Mouse (Mus musculus) right cerebral cortex, postnatal 4 days (tissue): ENCODE measurements at regions not wholly inside any gene's neighbourhood (a gene's known extent, or its start where the extent isn't known, plus 50 kb on each side); places are given as distances from the start of the nearest gene placed in this dataset.

Experiments
- DNase-seq: peaks from one replicate; pipeline ENCODE4 v3.0.0-alpha.2; 2022

GRCm38 (mm10) chr5:106789136-106789535, 92.0 kb upstream of the Zfp644 start:
- DNase-seq, result no peak

GRCm38 (mm10) chr5:106785065-106785464, 88.0 kb upstream of the Zfp644 start:
- DNase-seq, result no peak

GRCm38 (mm10) chr5:106783864-106784609, 87.0 kb upstream of the Zfp644 start:
- no peak for DNase-seq

GRCm38 (mm10) chr5:106780749-106781148, 83.7 kb upstream of the Zfp644 start:
- DNase-seq, result no peak

- DNase-seq, result no peak
Observed at GRCm38 (mm10) chr5:106778176-106778781, 81.2 kb upstream of the Zfp644 start.

GRCm38 (mm10) chr5:106775010-106775693, 78.1 kb upstream of the Zfp644 start:
- DNase-seq, result no peak

GRCm38 (mm10) chr5:106773201-106773934, 76.3 kb upstream of the Zfp644 start:
- DNase-seq, result no peak

- no peak for DNase-seq
Observed at GRCm38 (mm10) chr5:106771029-106771428, 73.9 kb upstream of the Zfp644 start.

- DNase-seq, result no peak
Observed at GRCm38 (mm10) chr5:106765335-106765734, 68.2 kb upstream of the Zfp644 start.

- DNase-seq, result no peak
Observed at GRCm38 (mm10) chr5:106763283-106763682, 66.2 kb upstream of the Zfp644 start.

- DNase-seq, result no peak
Observed at GRCm38 (mm10) chr5:106758036-106758435, 60.9 kb upstream of the Zfp644 start.

GRCm38 (mm10) chr5:106757436-106757835, 60.3 kb upstream of the Zfp644 start:
- peak; percentile 11 for DNase-seq

- DNase-seq, result peak; percentile 34
Observed at GRCm38 (mm10) chr5:106756937-106757371, 59.9 kb upstream of the Zfp644 start.

- DNase-seq, result no peak
Observed at GRCm38 (mm10) chr5:106753289-106753688, 56.2 kb upstream of the Zfp644 start.

- DNase-seq, result no peak
Observed at GRCm38 (mm10) chr5:106750168-106750567, 53.1 kb upstream of the Zfp644 start.

- DNase-seq, result no peak
Observed at GRCm38 (mm10) chr5:106748527-106749138, 51.5 kb upstream of the Zfp644 start.
